Mouse (Mus musculus): ENCODE measurements around the gene Gm20388.
A peak's percentile ranks its signal among the peaks of the same experiment; 100 is the strongest.

The Gm20388 gene

DNA sequence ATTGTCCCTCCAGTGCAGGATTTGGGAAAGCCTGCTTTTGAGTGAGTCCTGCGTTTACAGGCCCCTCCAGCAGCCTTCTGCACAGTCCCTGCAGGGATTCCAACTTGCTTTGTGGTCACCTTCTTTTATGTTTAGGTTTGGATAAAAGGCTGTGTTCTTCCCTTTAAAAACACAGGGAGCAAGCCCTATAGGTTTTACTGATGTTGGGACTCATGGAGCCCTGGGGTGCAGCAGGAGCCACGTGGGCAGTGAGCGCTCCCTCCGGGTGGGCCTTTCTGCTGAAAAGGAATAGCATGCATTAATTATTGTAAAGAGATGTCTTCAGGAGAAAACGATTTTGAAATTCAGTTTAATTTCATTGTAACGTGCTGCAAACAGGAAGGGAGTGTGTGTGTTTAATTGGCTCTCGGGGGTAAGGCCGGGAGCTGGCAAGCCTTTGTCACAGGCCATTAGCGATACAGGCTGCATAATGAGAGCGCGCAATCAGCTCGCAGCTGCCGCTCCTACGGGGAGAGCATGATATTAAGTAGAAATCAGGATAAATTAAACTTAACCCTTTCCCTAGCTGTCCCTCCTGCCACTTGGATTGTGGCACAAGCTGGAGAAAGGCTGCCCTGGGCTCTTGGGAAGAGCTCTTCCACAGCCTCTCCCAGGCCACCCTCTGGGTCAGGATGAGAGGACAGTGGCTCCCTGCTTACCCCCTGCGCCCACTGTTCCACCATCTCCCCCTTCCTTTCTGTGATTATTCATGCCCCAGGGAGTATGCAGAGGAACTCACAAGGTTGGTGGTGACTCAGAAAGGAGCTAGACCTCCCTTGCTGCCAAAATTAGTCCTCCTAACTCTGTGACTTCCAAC is 2893.5 kb downstream of the Gm20388 start:
- no peak for DNase-seq (ENCODE audit: low spot score in 2 of 2)

DNA sequence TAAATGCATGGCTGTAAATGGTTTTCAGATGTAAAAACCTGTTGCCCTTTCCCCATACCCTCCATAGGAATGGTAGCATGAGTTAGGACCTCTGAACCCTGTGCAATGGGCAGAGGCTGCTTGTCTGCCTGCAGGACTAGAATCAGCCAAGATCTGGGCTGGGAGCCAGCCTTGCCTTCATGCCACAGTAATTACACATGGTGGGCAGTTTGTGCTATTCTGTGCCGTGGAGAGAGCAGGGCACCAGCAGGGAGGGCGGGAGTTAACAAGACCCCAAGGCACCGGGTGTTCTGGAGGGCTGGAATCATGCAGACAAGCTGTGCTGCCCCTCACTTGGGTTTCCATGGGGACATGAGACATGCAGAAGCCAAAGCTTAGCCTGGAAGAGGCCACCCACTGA is 2894.7 kb downstream of the Gm20388 start:
- DNase-seq (ENCODE audit: low spot score in 2 of 2): no peak

DNA sequence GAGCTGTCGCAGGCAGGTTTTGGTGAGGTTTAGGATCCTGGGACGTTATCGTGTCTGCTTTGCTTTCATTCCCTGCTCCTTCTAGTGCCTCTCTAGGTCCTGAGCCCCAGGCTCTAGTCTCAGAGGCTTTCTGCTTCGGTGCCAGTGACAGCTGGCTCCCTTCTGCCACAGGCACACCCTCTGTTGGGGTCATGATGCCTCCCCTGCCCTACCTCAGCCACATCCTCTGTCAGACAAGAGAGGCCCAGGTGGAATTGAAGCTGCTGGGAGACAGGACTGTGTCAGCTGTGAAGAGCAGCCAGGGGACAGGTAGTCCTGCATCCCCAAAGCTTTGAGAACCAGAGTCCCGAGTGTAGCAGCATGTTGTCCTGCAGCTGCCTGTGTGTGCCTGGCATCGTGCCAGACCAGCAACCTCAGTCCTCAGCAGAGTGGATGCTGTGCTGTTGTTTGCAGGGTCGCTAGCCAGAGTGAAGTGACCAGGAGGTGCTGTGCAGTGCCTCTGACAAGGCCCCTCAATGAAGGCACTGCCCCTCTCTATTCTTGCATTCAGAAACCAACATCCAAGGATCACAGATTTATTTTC is 2896.4 kb downstream of the Gm20388 start:
- DNase-seq (ENCODE audit: low spot score in 2 of 2): no peak

DNA sequence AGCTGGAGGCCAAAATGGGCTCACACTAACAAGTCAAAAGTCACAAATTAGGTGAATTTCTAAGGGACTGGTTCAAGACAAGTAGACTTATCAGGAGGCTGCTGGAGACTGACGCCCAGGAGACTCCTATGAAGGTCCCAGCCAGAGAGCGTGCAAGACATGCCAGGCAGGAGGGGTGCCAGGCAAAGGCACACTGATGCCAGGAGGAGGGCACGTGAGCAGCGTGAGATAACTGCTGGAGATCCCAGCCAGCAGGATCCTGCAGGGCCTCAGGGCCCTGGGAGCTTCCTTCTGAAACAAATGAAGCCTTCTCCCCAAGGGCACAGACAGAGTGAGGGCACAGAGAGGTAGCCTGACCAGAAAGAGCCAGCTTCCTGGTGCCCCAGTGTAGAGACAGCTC is 2897.3 kb downstream of the Gm20388 start:
- no peak for DNase-seq (ENCODE audit: low spot score in 2 of 2)

DNA sequence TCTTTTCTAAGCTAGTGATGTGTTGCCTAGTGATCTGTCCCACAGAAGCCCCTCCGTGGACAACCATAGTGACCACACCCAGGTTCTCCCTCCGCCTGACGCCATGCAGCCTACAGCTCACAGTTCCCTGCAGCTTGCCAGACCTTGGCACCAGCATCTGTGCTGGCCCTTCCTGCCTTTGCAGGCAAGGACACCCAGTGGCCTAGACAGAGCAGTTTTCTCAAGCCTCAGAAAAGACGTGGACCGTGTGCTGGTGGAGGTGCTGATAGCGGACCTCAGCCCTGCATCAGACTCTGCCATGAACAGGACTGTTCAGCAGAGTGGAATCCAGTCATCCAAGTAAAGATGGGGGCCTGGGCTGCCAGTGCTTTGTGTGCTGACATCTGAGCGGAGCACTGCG is 2899.7 kb downstream of the Gm20388 start:
- no peak for DNase-seq (ENCODE audit: low spot score in 2 of 2)

DNA sequence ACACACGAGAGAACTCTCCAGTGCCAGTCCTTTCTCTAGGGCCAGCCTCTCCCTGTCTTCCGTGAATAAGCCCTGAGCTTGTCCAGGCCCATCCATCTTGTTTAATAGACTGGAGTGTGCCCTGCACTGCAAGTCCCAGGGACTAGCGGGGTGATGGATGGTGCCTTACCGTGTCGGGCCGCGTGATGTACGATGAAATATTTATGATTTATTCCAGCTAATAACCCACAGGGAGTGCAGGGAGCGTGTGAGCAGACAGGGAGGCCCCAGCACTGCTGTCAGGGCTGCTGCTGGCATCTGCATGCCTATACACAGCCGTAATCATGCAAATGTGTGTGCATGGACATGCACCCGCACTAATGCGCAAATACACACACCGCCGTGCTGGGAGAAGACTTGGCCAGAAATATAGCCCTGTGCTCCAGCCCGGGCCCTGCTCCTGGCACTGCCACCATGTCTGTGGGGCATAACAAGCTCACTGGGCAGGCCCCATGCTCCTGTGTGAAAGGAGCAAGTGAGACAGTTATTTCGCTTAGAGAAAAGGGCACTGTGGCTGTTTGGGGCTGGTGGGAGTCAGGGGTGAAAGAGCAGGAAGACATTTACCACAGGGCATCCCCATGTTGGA is 2901.3 kb downstream of the Gm20388 start:
- no peak for DNase-seq (ENCODE audit: low spot score in 2 of 2)

DNA sequence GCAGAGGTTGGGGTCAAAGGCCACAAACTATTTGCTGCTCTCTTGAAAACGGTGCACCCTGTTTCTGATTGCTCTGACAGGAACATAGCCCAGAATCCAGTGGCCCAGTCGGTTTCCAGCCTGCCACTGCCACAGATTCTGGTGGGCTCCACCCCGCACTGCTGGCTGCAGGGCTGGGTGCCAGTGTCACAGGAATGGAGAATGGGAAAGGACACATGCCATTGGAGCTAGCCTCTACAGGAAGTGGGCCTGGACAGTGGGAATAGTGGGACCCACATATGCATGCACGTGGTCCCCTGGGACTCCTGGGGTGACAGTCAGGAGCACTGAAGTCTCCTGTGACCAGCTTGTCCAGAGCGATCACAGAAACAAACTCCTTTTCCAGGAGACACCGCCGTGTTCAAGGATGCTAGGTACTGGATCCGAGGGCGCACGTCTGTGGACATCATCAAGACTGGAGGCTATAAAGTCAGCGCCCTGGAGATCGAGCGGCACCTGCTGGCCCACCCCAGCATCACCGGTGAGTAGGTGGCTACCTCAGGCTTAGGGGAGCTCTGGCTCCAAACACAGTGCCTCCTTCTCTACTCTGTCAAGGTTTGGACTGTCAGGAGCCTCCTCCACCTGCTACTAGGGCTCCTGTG is 2902.1 kb downstream of the Gm20388 start:
- DNase-seq (ENCODE audit: low spot score in 2 of 2): no peak

DNA sequence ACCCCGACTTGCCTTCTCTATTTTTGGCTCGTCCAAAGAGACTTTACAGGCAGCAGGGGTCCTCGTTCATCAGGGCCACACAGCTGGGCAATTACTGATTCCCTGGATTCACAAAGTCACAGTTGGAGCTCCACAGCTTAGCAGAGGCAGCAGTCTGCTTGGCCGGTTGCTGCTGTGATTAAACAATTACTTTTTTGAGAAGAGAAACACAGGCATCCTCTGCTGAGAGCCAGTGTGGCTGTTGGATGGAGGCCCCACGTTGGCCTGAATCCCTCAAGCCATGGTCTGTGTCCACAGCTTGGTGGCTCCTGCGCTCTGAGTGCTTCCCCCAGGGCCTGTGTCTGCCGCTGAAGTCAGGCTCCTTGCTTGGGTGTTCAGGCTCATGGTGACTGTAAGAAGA is 2904.0 kb downstream of the Gm20388 start:
- no peak for DNase-seq (ENCODE audit: low spot score in 2 of 2)

DNA sequence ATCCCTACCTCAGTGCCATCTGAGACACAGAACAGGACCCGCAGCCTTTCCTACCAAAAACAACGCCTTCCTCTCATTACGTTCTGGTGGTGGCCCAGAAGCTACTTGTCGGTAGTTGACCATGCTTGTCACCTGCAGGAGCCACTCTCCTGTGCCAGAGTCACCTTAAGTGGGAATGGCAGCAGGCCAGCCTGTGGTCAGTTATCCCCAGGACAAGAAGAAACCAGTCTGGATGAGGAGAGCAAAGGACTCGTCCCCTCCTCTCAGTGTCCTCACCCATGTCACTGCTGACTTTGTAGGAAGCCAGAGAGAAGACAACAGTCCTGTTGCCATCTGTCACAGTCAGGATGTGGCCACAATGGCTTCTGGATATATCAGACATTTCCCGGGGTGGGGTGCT is 2906.3 kb downstream of the Gm20388 start:
- no peak for DNase-seq (ENCODE audit: low spot score in 2 of 2)

DNA sequence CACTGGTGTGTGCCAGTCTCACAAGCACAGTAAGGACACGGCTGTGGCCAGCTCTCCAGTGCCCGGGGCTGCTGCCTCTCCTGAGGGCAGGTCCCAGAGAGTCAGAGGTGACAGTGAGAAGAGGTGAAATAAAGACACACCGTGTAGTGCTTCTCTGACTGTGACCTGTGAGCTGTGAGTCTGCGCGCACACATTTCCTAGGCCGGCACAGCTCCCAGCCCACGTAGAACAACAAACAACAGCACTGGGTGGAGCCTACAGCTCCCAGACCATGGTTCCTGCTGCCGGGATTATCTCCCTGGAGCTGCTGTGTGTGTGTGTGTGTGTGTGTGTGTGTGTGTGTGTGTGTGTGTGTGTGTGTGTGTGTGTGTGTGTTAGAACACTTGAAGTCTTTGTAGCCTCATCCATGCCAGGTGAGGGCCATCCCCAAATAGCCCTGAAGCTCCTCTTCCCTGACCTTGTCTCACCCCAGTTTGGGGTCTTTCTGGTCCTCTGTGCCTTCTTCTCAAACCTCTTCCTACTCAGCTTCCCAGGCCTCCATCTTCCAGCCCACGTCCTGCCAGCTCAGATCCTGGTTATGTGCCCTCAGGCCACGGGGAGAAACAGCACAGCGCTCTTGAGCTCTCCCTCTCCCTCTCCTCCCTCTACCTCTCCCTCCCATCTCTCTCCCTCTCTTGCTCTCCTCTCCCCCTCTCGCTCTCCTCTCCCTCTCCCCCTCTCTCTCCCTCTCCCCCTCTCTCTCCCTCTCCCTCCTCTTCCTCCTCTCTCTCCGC is 2907.3 kb downstream of the Gm20388 start:
- no peak for DNase-seq (ENCODE audit: low spot score in 2 of 2)

DNA sequence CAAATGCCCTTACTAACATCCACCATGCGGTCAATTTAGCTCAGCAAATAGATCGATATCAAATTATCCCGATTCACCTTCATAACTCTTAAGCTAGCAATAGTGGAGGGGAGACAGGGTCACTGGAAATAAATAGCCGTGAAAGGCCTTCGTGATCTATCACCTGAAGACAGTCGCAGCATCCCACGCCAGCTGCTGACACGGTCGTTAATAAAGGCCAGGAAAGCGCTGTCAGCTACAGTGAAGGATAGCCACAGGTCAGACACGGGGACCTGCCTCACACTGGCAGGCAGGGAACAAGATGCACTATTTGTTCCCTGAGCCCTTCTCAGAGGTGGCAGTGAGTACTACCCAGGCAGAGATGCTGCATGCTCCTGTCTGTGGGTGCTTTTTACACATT is 2909.1 kb downstream of the Gm20388 start:
- no peak for DNase-seq (ENCODE audit: low spot score in 2 of 2)

DNA sequence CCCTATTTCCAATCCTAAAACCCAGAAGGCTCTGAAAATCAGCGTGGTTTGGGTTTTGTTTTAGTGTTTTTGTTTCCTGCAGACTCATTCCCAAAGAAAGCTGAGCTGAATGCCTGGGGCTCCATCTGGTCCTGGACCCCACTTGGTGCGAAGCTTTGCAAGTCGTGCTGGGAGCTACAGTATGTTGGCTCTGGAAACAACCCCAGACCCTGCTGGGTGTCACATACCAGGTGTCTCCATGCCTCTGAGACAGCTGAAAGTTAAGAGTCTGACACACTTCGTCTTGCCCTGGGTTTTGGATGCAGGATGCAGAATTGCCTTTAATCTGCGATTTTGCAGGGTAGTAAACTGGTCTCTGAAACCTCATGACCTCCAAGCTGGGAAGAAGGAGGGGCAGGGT is 2913.9 kb downstream of the Gm20388 start:
- no peak for DNase-seq (ENCODE audit: low spot score in 2 of 2)

DNA sequence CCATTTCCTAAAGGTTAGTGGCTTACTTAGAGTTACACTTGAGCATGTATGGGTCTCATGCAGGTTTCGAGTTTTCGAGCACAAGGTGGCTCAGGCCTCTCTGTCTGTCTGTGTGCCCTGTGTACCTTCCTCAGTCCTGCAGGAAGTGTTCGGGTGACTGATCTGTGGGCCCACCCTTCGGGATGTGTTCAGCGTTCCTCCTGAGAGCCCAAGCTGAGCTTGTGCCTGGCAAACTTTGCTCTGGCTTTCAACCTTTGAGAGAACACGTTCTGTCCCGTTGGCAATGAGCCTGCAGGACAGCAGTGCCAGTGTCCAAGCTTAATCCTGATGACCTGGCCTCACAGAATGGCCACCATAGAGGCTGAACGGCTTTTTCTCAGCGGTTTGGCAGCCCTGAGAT is 2914.3 kb downstream of the Gm20388 start:
- no peak for DNase-seq (ENCODE audit: low spot score in 2 of 2)

DNA sequence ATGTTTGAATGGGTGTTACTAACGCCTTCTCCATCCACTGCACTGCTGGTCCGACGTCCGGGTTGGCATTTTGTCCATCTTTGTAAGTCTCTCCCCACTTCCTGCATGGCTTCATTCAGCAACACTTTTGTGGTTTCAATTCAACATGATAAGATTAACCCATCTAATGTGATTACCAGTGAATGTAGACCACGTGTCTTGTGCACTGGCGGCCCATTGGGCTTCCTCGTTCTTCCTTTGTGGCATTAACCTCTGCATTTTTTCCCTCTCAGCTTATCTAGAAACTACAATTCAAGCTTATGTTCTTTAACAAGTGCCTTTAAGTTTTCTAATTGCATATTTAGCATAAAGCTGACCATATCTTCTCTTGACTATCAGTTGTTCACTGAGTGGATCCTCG is 2914.8 kb downstream of the Gm20388 start:
- DNase-seq (ENCODE audit: low spot score in 2 of 2): no peak

DNA sequence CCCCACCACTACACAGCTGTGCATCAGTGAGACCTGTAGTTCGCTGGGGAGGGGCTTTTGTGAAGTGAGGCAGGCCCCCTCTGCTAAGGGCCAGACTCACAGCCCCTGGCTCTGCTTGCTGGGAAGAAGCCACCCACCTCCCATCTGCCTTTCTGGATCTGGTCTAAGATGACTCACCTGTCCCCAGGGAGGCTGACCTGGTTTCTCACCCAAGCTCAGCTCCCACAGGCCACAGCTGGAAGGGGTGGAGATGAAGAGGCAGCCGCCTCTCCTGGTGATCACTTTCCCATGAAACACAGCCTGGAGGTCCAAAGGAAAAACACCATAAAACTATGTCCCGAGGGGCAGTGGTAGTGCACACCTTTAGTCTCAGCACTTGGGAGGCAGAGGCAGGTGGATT is 2918.8 kb downstream of the Gm20388 start:
- no peak for DNase-seq (ENCODE audit: low spot score in 2 of 2)

DNA sequence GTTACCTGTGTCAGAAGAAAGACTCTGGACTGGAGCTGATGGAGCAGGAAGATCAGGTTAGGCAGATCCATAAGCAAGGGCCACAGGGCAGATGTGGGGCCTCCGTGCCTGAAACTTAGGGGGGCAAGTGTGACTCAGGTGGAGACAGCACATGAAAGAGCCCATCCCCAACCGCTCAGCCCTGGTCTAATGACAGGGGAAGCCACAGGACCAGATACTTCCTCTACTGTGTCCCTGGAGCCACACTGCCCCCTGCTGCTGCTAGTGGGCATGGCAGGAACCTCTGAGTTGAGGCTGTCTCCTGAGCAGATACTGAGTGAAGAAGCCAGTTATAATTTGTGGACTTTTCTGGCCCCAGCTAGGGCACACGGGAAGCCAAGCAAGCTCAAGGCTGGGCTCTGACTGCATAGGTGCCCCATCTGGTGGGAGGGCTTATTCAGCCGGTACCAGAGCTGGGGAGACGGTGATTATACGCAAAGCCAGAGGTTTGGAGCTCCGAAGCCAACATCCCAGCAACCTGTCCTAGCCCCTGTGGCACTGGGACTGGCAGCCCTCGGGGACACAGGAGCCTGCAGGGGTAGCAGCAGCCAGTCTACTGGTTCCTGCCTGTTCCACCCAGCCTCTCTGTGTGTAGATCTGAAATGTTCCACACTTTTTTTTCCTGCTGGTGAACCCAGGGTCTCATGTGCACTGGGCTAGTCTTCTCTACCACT is 2919.9 kb downstream of the Gm20388 start:
- DNase-seq (ENCODE audit: low spot score in 2 of 2): peak; percentile 96 to 98

DNA sequence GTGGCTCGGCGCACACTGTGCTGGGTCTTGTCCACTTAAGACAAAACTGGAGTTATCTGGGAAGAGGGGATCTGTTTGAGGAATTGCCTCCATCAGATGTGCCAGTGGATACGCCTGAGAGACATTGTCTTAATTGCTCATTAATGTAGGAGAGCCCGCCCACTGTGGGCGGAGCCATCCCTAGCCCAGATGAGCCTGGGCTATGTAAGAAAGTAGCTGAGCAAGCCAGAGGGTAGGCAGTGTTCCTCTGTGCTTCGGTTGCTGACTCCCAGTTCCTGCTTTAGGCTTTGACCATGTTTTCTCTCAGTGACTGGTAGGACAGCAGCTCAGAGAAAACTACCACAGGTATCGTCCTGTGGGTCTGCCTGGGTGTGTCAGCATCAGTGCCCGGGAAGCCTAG is 2923.8 kb downstream of the Gm20388 start:
- DNase-seq (ENCODE audit: low spot score in 2 of 2): no peak

DNA sequence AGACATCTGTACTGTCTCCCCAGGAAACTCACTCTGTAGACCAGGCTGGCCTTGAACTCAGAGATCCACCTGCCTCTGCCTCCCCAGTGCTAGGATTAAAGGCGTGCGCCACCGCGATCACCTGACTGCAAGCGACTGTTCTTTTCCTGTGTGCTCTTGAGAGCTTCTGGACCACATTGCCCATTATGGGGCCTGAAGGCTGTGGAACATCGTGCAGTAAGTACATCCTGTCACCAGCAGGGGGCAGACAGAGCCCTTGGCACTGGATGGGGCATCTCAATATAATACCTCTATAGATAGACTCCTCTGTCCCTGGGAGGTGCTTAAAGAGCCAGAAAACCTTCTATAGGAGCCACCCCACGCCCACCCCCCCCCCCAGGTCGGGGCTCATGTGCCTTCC is 2924.3 kb downstream of the Gm20388 start:
- peak; percentile 64 to 68 for DNase-seq (ENCODE audit: low spot score in 2 of 2)

DNA sequence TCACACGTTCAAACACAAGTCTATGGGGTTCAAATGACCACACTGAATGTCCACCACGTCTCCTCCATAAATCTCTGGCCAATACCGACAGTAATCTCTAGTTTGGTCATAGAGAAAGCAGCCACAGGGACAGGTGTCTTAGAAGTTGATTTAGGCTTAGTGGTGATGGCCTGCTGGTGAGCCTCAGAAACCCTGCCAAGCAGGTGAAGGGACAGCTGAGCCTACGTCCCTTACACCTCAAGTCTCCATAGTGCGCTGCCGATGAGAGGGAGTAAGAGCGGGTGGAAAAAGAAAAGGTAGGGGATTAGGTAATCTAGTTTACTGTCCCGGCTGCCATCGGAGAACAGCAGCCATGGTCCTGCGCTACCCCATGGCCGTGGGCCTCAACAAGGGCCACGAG is 2925.6 kb downstream of the Gm20388 start:
- no peak for DNase-seq (ENCODE audit: low spot score in 2 of 2)

DNA sequence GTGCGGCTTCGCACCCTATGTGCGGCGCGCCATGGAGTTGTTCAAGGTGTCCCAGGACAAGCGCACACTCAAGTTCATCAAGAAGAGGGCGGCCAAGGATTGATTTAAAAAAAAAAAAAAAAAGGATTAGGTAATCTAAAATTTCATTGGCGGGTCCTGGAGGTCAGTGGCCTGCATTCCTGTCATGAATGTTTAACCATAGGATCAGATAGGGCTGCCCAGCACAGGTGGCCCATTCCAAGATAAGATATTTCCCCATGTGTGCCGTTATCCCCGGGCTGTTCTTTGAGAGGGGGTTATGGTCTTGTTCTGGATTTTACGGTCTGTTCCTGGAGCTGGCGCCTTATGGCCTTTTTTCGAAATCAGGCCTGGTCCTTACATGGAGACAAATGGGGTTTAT is 2926.1 kb downstream of the Gm20388 start:
- DNase-seq (ENCODE audit: low spot score in 2 of 2): no peak

DNA sequence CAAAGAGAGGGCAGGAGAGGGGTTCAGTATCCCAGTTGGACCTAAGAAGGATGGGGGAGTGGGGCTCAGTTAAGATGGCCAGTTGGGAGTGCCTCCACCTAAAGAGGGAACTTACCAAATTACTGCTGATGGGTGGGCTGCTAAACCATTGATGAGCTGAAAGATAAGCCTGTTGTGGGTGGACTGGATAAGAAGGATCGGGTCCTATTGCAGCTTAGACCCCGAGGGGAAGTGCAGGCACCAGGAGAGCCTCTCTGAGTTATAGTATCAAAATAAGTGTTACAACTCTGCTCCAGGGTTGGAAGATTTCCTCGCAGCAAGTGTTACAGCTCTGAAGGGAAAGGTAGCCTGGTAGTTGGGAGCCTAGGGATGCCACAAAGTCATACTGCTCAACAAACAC is 2933.5 kb downstream of the Gm20388 start:
- no peak for DNase-seq (ENCODE audit: low spot score in 2 of 2)

Measured in frontal cortex, postnatal 25 days (tissue).